Mouse (Mus musculus) hindbrain, embryonic 14.5 days (tissue): ENCODE data around the gene Fgb. TPM values are rescaled to one million over a fixed set of nuclear protein-coding genes. Genes with fewer than 3 reads are reported as not detected.

Source experiments
- ATAC-seq: fragments of 200-750 bp; cut with Nextera tagmentation; 2 replicates; pipeline ENCODE4 v1.8.0; 2017; ENCODE audit warnings: moderate number of reproducible peaks, mild to moderate bottlenecking, moderate TSS enrichment, moderate library complexity; ENCODE audit not compliant: low FRiP score
- DNase-seq: peaks from one replicate; pipeline ENCODE4 v3.0.0-alpha.2; 2015; ENCODE audit warnings: low spot score
- H3K27ac ChIP-seq: fragments of 300-500 bp; sonication (generic); 2 replicates; pipeline ENCODE4 v1.5.1; 2014; ENCODE audit warnings: mild to moderate bottlenecking, moderate library complexity
- H3K27me3 ChIP-seq: fragments of 300-500 bp; sonication (generic); 2 replicates; pipeline ENCODE4 v1.6.1; 2014; ENCODE audit warnings: mild to moderate bottlenecking, low read length, mixed read lengths; ENCODE audit not compliant: control insufficient read depth, insufficient read depth
- H3K36me3 ChIP-seq: fragments of 300-500 bp; sonication (generic); replicated peaks from 2 replicates; pipeline ENCODE4 v1.6.1; 2014; ENCODE audit not compliant: control insufficient read depth, insufficient read depth
- H3K4me1 ChIP-seq: fragments of 300-500 bp; sonication (generic); replicated peaks from 2 replicates; pipeline ENCODE4 v1.6.1; 2014; ENCODE audit warnings: antibody characterized with exemption, low read length, mixed read lengths; ENCODE audit not compliant: control insufficient read depth, insufficient read depth
- H3K4me2 ChIP-seq: fragments of 300-500 bp; sonication (generic); replicated peaks from 2 replicates; pipeline ENCODE4 v1.6.1; 2014; ENCODE audit warnings: mild to moderate bottlenecking, moderate library complexity
- H3K4me3 ChIP-seq: fragments of 300-500 bp; sonication (generic); replicated peaks from 2 replicates; pipeline ENCODE4 v1.5.1; 2014; ENCODE audit warnings: mild to moderate bottlenecking, low read length
- H3K9ac ChIP-seq: fragments of 300-500 bp; sonication (generic); 2 replicates; pipeline ENCODE4 v1.6.1; 2014
- H3K9me3 ChIP-seq: fragments of 300-500 bp; sonication (generic); 2 replicates; pipeline ENCODE4 v1.6.1; 2016; ENCODE audit warnings: low read length; ENCODE audit not compliant: control insufficient read depth
- WGBS: fragments of 180-500 bp; shearing (Covaris S2); extraction: QIAGEN DNeasy Blood & Tissue Kit; methylation state at CpG from one replicate; pipeline ENCODE4 v1.1.7; 2014; 5-methylcytosine and 5-hydroxymethylcytosine counted together
- polyA plus RNA-seq: library from polyadenylated mRNA; unstranded; fragments of >200 nt; fragmentation: Nextera tagmentation; extraction: Ambion mirVana; gene quantifications from 2 replicates; pipeline ENCODE4 v1.2.1, GENCODE M21; 2014

The Fgb gene
- not detected in 2 replicates for polyA plus RNA-seq

DNA sequence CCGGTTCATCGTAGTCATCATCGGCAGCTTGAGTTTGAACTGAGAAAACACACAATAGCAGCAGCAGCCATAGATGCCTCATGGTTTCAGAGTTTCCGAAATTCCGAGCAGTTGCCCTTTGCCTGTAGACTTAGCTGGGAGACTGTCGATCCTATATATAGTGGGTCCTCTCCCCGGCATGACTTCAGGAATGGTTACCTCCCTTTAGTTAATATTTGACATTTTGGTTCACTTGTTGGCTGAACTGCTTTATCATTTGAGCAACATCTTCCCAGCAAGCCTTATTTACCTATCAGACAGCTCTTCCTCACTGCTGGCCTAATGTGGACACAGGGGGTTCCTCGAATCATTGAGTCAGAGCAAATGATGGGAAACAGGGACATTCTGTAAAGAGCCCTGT, at the start of gene Fgb:
Fgb (minus strand) TSS at position 184 of the 400 bp plus-strand sequence.
- ATAC-seq: no peak
- Histone ChIP-seq H3K4me1 (no peaks in the 10 kb centered on the region), H3K36me3 (no peaks in the 10 kb centered on the region), H3K9me3 (no peaks in the 10 kb centered on the region), H3K4me2 (no peak within 1 kb of the TSS), H3K27me3 (no peaks in the 10 kb centered on the region), H3K4me3 (no peak within 1 kb of the TSS), H3K27ac (no peak within 1 kb of the TSS), H3K9ac (no peak within 1 kb of the TSS)
- DNase-seq: no peak
- WGBS: 76% methylated on average over 8 of the region's 8 CpGs

DNA sequence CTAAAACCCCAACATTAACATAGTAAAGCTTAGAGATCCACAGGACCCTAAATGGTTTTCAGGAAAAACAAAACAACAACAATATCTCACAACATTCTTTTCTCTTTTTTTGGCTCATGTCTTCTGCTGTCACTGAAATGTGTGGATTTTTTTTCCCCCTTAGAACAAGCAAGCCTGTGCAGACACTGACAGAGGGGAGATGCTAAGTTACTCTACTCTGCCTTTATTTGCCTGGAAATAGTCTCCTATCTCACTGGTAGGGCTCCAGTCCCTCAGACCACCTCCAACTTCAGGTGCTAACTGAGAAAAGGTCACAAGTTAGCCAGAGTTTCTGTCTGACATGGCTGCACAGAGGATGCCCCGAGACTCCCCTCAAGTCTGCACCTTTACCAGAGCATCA, 49.5 kb upstream of the Fgb start:
- no peaks in the 10 kb centered on the region for H3K9me3 ChIP-seq
- peak overlapping the region; percentile 73 for H3K27ac ChIP-seq
- peak overlapping the region; percentile 49 for H3K4me2 ChIP-seq
- ATAC-seq: no peak; the same call in 1 of the 2 replicates
- H3K4me3 ChIP-seq: peak overlapping the region; percentile 10
- H3K9ac ChIP-seq: peak overlapping the region; percentile 53
- no peak for DNase-seq
- peaks cover 19% of the 10 kb centered on the region for H3K4me1 ChIP-seq
- WGBS: 68% methylated on average over 1 of the region's 1 CpGs
- H3K36me3 ChIP-seq: no peaks in the 10 kb centered on the region
- no peaks in the 10 kb centered on the region for H3K27me3 ChIP-seq

DNA sequence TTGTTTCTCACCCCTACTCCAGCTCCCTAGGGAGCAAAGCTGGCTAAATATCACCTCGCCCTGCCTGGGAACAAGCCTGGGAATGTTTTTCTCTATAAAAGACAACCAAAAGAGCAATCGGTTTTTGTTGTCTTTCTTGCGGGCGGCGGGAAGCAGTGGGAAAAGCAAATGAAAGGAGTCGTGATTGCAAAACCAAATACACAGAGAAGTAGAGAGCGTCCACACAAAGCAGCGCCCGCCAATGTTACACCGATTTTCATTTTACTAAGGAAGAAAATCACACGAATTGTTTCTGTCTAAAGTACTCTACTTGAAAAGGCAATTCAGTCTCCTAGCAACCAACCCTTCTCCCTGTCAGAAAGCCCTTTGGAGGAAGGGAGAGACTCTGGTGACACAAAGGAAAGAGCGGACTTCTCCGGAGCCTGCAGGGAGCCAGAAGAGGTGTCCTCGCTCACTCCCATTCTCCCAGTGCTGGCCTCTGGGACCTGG, 48.9 kb upstream of the Fgb start:
- H3K9me3 ChIP-seq: no peaks in the 10 kb centered on the region
- H3K27me3 ChIP-seq: no peaks in the 10 kb centered on the region
- H3K4me3 ChIP-seq: peak overlapping the region; percentile 10
- peak overlapping the region; percentile 73 for H3K27ac ChIP-seq
- H3K4me1 ChIP-seq: peaks cover 19% of the 10 kb centered on the region
- H3K4me2 ChIP-seq: peak overlapping the region; percentile 49
- no peaks in the 10 kb centered on the region for H3K36me3 ChIP-seq
- DNase-seq: peak; percentile 62
- H3K9ac ChIP-seq: peak overlapping the region; percentile 53
- WGBS: 1% methylated on average over 14 of the region's 14 CpGs
- ATAC-seq: peak; percentile 81

DNA sequence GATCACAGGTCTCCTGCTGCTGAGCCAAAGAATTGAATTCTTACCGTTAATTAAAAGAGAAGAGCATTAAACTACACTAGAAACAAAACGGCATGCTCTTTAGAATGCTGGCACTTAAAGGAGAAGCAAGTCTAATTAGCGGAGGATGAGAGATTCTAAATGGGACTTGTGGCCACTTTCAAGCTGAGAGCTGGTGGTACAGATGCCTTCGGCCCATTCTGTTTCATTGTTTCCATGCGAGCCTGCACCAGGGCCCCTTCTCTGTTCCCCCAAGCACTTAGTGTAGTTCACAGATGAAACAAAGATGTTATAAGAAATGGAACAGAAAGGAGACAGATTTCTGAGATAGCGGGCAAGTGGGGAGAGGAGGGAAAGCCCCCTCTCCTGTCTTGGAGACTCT, 47.9 kb upstream of the Fgb start:
- H3K27me3 ChIP-seq: no peaks in the 10 kb centered on the region
- H3K9me3 ChIP-seq: no peaks in the 10 kb centered on the region
- 15% methylated on average over 6 of the region's 6 CpGs for WGBS
- H3K4me2 ChIP-seq: 0 out of 2 replicates have a peak overlapping the region, but pooled peaks have one; percentile 4
- no peak overlapping the region for H3K27ac ChIP-seq
- H3K9ac ChIP-seq: no peak overlapping the region
- ATAC-seq (no peak), DNase-seq (no peak)
- peaks cover 19% of the 10 kb centered on the region for H3K4me1 ChIP-seq
- H3K36me3 ChIP-seq: no peaks in the 10 kb centered on the region
- H3K4me3 ChIP-seq: no peak overlapping the region

DNA sequence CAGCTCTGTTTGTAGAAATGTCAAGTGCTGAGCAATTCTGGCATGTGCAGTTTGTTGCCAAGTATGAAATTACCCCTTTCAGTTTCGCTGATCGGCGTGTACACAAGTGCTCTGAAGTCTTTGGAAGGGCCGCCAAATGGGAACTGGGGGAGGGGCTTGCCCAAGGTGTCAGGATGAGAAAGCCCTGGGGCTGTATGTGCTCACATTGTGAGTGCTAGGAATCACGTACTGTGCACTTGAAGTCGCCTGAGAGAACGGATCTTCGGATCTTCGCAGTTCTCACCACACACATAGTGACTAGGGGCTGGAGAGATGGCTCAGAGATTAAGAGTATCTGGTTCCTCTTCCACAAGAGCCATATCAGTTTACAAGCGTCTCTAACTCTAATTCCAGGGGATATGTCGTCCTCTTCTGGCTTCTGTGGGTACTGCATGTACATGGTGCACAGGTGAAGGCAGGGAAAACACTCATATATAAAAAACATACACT, 30.9 kb upstream of the Fgb start:
- peak overlapping the region; percentile 16; the same call in 1 of the 2 replicates for H3K4me3 ChIP-seq
- H3K27me3 ChIP-seq: no peaks in the 10 kb centered on the region
- H3K9ac ChIP-seq: no peak overlapping the region
- no peaks in the 10 kb centered on the region for H3K36me3 ChIP-seq
- peak overlapping the region; percentile 50 for H3K4me2 ChIP-seq
- H3K9me3 ChIP-seq: no peaks in the 10 kb centered on the region
- peak; percentile 80 for DNase-seq
- ATAC-seq: peak; percentile 66; the same call in 1 of the 2 replicates
- no peak overlapping the region for H3K27ac ChIP-seq
- peaks cover 4% of the 10 kb centered on the region; the same call in 1 of the 2 replicates for H3K4me1 ChIP-seq
- 10% methylated on average over 11 of the region's 11 CpGs for WGBS

DNA sequence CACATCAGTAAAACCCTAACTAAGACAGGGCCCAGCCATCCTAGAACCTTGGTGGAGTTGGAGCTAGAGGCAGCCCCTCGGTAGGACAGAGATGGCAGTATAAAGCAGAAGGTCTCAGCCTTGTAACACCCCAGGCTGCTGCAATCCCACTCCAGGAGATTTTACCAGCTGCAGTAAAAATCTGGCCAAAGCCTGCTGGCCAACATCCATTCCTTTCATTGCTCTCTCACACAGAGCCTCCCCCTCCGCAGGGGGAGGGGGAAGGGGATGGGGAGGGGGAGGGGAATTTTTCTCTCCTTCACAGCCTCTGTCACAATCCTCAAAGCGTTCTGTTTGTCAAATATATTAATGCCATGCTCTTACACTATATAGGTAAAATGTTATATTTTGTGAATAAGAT, 26.9 kb upstream of the Fgb start:
- no peak overlapping the region for H3K9ac ChIP-seq
- H3K9me3 ChIP-seq: no peaks in the 10 kb centered on the region
- no peak overlapping the region for H3K27ac ChIP-seq
- no peak overlapping the region for H3K4me2 ChIP-seq
- DNase-seq (no peak), ATAC-seq (peak; percentile 61; the same call in 1 of the 2 replicates)
- H3K27me3 ChIP-seq: no peaks in the 10 kb centered on the region
- H3K4me1 ChIP-seq: peaks cover 4% of the 10 kb centered on the region; the same call in 1 of the 2 replicates
- no peak overlapping the region for H3K4me3 ChIP-seq
- WGBS: 17% methylated on average over 3 of the region's 3 CpGs
- H3K36me3 ChIP-seq: peaks cover 22% of the 10 kb centered on the region

DNA sequence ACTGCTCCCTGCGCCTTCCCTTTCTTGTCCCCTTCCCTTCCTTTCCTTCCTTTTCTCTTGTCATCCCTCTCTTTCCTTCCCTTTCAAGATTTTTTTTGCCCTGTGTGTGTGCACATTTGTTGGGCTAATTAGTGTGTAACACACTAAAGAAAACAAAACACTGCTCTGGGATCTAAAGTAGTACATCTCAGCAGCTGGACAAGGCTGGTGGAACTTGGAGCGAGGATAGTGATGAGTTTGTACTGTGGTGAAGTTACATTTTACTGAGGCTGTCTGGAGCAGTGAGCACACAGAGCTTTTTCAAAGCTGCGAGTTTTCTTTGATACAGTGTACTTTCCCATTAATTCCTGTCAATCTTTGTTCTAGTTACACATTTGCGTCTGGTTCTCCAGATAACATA, 20.6 kb upstream of the Fgb start:
- no peak overlapping the region for H3K27ac ChIP-seq
- H3K9ac ChIP-seq: no peak overlapping the region
- no peaks in the 10 kb centered on the region for H3K9me3 ChIP-seq
- no peak overlapping the region for H3K4me2 ChIP-seq
- ATAC-seq (no peak), DNase-seq (no peak)
- no peaks in the 10 kb centered on the region for H3K27me3 ChIP-seq
- no peaks in the 10 kb centered on the region for H3K4me1 ChIP-seq
- 89% methylated on average over 4 of the region's 4 CpGs for WGBS
- peaks cover 85% of the 10 kb centered on the region for H3K36me3 ChIP-seq
- no peak overlapping the region for H3K4me3 ChIP-seq

DNA sequence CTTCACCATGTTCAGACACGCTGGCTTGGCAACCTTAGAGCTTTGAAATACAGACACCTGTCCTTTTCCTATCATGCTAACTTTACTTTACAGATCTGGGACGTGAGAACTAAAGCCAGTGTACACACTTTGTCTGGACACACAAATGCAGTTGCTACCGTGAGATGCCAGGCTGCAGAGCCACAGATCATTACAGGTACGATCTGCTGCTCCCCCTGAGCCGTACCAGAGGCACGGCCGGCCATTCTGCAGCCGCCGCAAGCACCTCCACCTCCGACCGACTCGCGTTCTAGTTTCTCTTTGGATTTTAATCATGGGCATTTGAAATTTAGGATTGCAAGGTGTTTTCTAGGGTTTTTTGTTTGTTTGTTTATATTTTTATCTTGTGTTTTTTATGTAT, 19.2 kb upstream of the Fgb start:
- no peak for ATAC-seq
- Histone ChIP-seq H3K36me3 (peaks cover 95% of the 10 kb centered on the region), H3K27me3 (no peaks in the 10 kb centered on the region), H3K4me2 (no peak overlapping the region), H3K9me3 (no peaks in the 10 kb centered on the region), H3K4me3 (no peak overlapping the region), H3K27ac (no peak overlapping the region), H3K4me1 (no peaks in the 10 kb centered on the region), H3K9ac (no peak overlapping the region)
- 98% methylated on average over 13 of the region's 13 CpGs for WGBS
- no peak for DNase-seq

DNA sequence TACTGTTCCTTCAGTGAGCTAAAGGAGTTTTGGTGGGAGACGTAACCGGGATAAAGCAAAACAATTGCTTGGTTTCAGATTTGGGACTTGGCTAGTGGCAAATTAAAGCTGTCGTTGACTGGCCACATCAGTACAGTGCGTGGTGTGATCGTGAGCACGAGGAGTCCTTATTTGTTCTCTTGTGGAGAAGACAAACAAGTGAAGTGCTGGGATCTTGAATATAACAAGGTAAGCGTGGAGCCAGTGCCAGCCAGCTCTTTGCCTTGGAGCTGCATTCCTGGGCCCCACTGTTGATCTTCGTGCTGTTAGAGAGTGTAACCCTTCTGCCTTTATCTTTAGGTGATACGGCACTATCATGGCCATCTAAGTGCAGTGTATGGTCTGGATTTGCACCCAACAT, 18.3 kb upstream of the Fgb start:
- Histone ChIP-seq H3K4me3 (no peak overlapping the region), H3K27me3 (no peaks in the 10 kb centered on the region), H3K9me3 (no peaks in the 10 kb centered on the region), H3K36me3 (peaks cover 95% of the 10 kb centered on the region), H3K4me2 (no peak overlapping the region), H3K4me1 (no peaks in the 10 kb centered on the region), H3K27ac (no peak overlapping the region), H3K9ac (no peak overlapping the region)
- 94% methylated on average over 9 of the region's 9 CpGs for WGBS
- DNase-seq (no peak), ATAC-seq (no peak)

DNA sequence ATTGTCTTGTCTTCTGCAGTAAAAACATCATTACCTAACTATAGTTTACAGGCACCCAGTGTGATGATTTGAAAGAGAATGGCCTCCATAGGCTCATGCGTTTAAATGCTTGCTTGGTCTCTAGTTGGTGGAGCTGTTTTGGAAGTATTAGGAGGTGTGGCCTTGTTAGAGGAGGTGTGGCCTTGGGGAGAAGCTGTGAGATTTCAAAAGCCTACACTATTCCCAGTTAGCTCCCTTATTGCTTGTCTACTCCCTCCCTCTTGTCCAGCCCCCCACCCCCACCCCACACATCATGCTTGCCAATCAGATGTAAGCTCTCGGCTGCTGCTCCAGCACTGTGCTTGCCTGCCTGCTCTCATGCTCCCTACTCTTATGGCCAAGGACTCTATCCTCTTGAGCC, 7.4 kb upstream of the Fgb start:
- H3K27me3 ChIP-seq: no peaks in the 10 kb centered on the region
- no peak overlapping the region for H3K4me2 ChIP-seq
- H3K4me3 ChIP-seq: no peak overlapping the region
- peaks cover 6% of the 10 kb centered on the region for H3K4me1 ChIP-seq
- H3K9ac ChIP-seq: no peak overlapping the region
- no peak for ATAC-seq
- no peak for DNase-seq
- 93% methylated on average over 2 of the region's 2 CpGs for WGBS
- peaks cover 47% of the 10 kb centered on the region for H3K36me3 ChIP-seq
- no peaks in the 10 kb centered on the region for H3K9me3 ChIP-seq
- H3K27ac ChIP-seq: no peak overlapping the region
